Mouse (Mus musculus) gastrocnemius, postnatal 4 days (tissue): ENCODE data around the gene Lrtm2. TPM values are rescaled to one million over a fixed set of nuclear protein-coding genes. Genes with fewer than 3 reads are reported as not detected.

Experiments used
- DNase-seq, 2 experiments: peaks; one replicate each; pipeline ENCODE4 v3.0.0; 2021 to 2022; ENCODE audit warnings: low spot score in 2 of 2, mixed read lengths in 2 of 2
- total RNA-seq, 2 experiments: library from RNA; stranded (reverse); gene quantifications; 2 replicates each; pipeline ENCODE4 v1.2.3; 2021

Gene Lrtm2
- total RNA-seq, 2 experiments from 2014 or later: 0.59 to 0.98 TPM

GRCm38 (mm10) chr6:119303331-119303730, 27.2 kb downstream of the Lrtm2 start:
- DNase-seq: no peak

- DNase-seq: no peak
Measured at GRCm38 (mm10) chr6:119301310-119301709, 29.3 kb downstream of the Lrtm2 start.

- no peak for DNase-seq
Measured at GRCm38 (mm10) chr6:119280761-119281160, 49.8 kb downstream of the Lrtm2 start.

DNA sequence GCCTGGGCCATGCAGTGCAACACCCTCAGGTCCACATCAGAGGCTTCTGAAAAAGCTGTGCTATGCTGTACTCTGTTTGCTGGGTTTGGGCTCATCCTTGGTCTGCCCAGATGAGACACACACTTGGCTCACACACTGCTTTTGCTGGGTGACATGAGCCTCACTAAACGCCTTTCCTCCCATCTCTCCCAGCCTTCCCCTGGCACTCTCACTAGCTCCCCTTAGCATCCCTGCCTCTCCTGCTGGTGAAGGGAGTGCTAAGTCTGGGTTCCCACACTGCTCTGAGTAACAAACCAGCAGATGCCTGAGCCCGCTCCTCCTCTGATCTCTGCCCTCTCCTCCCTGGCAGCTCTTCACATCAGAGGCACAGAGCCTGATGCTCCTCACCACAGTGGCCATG, 53.9 kb downstream of the Lrtm2 start:
- no peak for DNase-seq

Other genes starting within 250 kb of the Lrtm2 start
- 1 to 10 TPM; 7.3 to 8.0 TPM for gene Dcp1b, start 155.5 kb downstream of the Lrtm2 start, total RNA-seq
- 1 to 10 TPM; 7.5 to 9.9 TPM for gene Cacna1c, start 134.3 kb downstream of the Lrtm2 start, total RNA-seq
- gene Cacna2d4, start 94.2 kb downstream of the Lrtm2 start, total RNA-seq: under 1 TPM; 0.78 to 0.83 TPM
- gene Adipor2, start 86.9 kb upstream of the Lrtm2 start, total RNA-seq: 10 to 100 TPM; 56.3 to 63.4 TPM
- gene Fbxl14, start 148.9 kb upstream of the Lrtm2 start, total RNA-seq: 10 to 100 TPM; 18.4 to 19.5 TPM
- gene Wnt5b, start 213.6 kb upstream of the Lrtm2 start, total RNA-seq: 1 to 10 TPM; 4.4 to 4.9 TPM